Mouse (Mus musculus) hindbrain, embryonic 10.5 days (tissue): ENCODE measurements around the gene Naa35. TPM values are rescaled to one million over a fixed set of nuclear protein-coding genes. Genes with fewer than 3 reads are reported as not detected.

ENCODE experiments used
- DNase-seq: peaks from one replicate; pipeline ENCODE4 v3.0.0-alpha.2; 2017; ENCODE audit warnings: low spot score
- H3K27ac ChIP-seq: fragments of 300-500 bp; sonication (generic); 2 replicates; pipeline ENCODE4 v1.5.1; 2016; ENCODE audit warnings: mild to moderate bottlenecking, moderate library complexity
- H3K27me3 ChIP-seq: fragments of 300-500 bp; sonication (generic); 2 replicates; pipeline ENCODE4 v1.6.1; 2016; ENCODE audit warnings: mild to moderate bottlenecking; ENCODE audit not compliant: poor library complexity, insufficient read depth, severe bottlenecking
- H3K36me3 ChIP-seq: fragments of 300-500 bp; sonication (generic); 2 replicates; pipeline ENCODE4 v1.6.1; 2016; ENCODE audit warnings: mild to moderate bottlenecking, moderate library complexity
- H3K4me1 ChIP-seq: fragments of 300-500 bp; sonication (generic); replicated peaks from 2 replicates; pipeline ENCODE4 v1.6.1; 2016; ENCODE audit warnings: mild to moderate bottlenecking
- H3K4me3 ChIP-seq: fragments of 300-500 bp; sonication (generic); 2 replicates; pipeline ENCODE4 v1.5.1; 2016; ENCODE audit warnings: mild to moderate bottlenecking, moderate library complexity
- H3K9me3 ChIP-seq: fragments of 300-500 bp; sonication (generic); 2 replicates; pipeline ENCODE4 v1.6.1; 2016; ENCODE audit warnings: mild to moderate bottlenecking, moderate library complexity
- WGBS: fragments of 180-500 bp; shearing (Covaris S2); methylation state at CpG from one replicate; pipeline ENCODE4 v1.1.7; 2016; 5-methylcytosine and 5-hydroxymethylcytosine counted together
- polyA plus RNA-seq: library from polyadenylated mRNA; unstranded; fragments of >200 nt; fragmentation: Nextera tagmentation; extraction: Ambion mirVana; gene quantifications from 2 replicates; pipeline ENCODE4 v1.2.1, GENCODE M21; 2016

Gene Naa35
- 104 and 105 TPM in 2 replicates for polyA plus RNA-seq

GRCm38 (mm10) chr13:59584947-59585647 is at the start of gene Naa35, which contains the start of gene Agtpbp1:
TSS of gene Naa35 (plus strand) at chr13:59585259.
TSS of gene Agtpbp1 (minus strand) at chr13:59585227.
- H3K27ac ChIP-seq, result peak within 1 kb of the TSS; percentile 93
- H3K4me1 ChIP-seq, result peaks cover 28% of the 10 kb centered on the region
- DNase-seq, result peak; percentile 99
- H3K36me3 ChIP-seq, result peaks cover 33% of the 10 kb centered on the region
- WGBS, result under 1% methylated on average over 83 of the region's 83 CpGs
- H3K9me3 ChIP-seq, result no peaks in the 10 kb centered on the region
- peak within 1 kb of the TSS; percentile 77 for H3K4me3 ChIP-seq
- no peaks in the 10 kb centered on the region for H3K27me3 ChIP-seq

GRCm38 (mm10) chr13:59535746-59536145 is 49.3 kb upstream of the Naa35 start:
- no peaks in the 10 kb centered on the region for H3K9me3 ChIP-seq
- H3K27me3 ChIP-seq, result no peaks in the 10 kb centered on the region
- WGBS, result 86% methylated on average over 6 of the region's 6 CpGs
- peaks cover 26% of the 10 kb centered on the region for H3K36me3 ChIP-seq
- H3K4me3 ChIP-seq, result no peak overlapping the region
- H3K4me1 ChIP-seq, result no peaks in the 10 kb centered on the region
- no peak for DNase-seq
- no peak overlapping the region for H3K27ac ChIP-seq

- 83% methylated on average over 2 of the region's 2 CpGs for WGBS
- Histone ChIP-seq H3K27ac (no peak overlapping the region), H3K4me3 (no peak overlapping the region), H3K27me3 (no peaks in the 10 kb centered on the region), H3K9me3 (no peaks in the 10 kb centered on the region), H3K4me1 (no peaks in the 10 kb centered on the region), H3K36me3 (peaks cover 22% of the 10 kb centered on the region)
- no peak for DNase-seq
Measured at GRCm38 (mm10) chr13:59536631-59537030, 48.4 kb upstream of the Naa35 start.

GRCm38 (mm10) chr13:59538661-59539060 is 46.4 kb upstream of the Naa35 start:
- no peak for DNase-seq
- no peak overlapping the region for H3K4me3 ChIP-seq
- H3K36me3 ChIP-seq, result 0 out of 2 replicates have a peak, but pooled peaks cover 10% of the 10 kb centered on the region
- H3K4me1 ChIP-seq, result no peaks in the 10 kb centered on the region
- no peaks in the 10 kb centered on the region for H3K9me3 ChIP-seq
- no peaks in the 10 kb centered on the region for H3K27me3 ChIP-seq
- H3K27ac ChIP-seq, result no peak overlapping the region
- WGBS, result 96% methylated on average over 5 of the region's 5 CpGs

- H3K9me3 ChIP-seq, result no peaks in the 10 kb centered on the region
- no peak for DNase-seq
- no peak overlapping the region for H3K27ac ChIP-seq
- WGBS, result 83% methylated on average over 5 of the region's 5 CpGs
- 0 out of 2 replicates have a peak, but pooled peaks cover 9% of the 10 kb centered on the region for H3K36me3 ChIP-seq
- peaks cover 5% of the 10 kb centered on the region for H3K4me1 ChIP-seq
- H3K27me3 ChIP-seq, result no peaks in the 10 kb centered on the region
- no peak overlapping the region for H3K4me3 ChIP-seq
Measured at GRCm38 (mm10) chr13:59540030-59540429, 45.0 kb upstream of the Naa35 start.

- Histone ChIP-seq H3K4me3 (no peak overlapping the region), H3K36me3 (no peaks in the 10 kb centered on the region), H3K27me3 (no peaks in the 10 kb centered on the region), H3K9me3 (no peaks in the 10 kb centered on the region), H3K4me1 (peaks cover 10% of the 10 kb centered on the region), H3K27ac (no peak overlapping the region)
- 94% methylated on average over 10 of the region's 10 CpGs for WGBS
- DNase-seq, result no peak
Measured at GRCm38 (mm10) chr13:59542411-59542810, 42.6 kb upstream of the Naa35 start.

- H3K27me3 ChIP-seq, result no peaks in the 10 kb centered on the region
- H3K27ac ChIP-seq, result no peak overlapping the region
- WGBS, result 82% methylated on average over 2 of the region's 2 CpGs
- no peaks in the 10 kb centered on the region for H3K9me3 ChIP-seq
- no peak for DNase-seq
- H3K4me1 ChIP-seq, result peaks cover 10% of the 10 kb centered on the region
- H3K36me3 ChIP-seq, result no peaks in the 10 kb centered on the region
- H3K4me3 ChIP-seq, result no peak overlapping the region
Measured at GRCm38 (mm10) chr13:59547091-59547490, 38.0 kb upstream of the Naa35 start.

- Histone ChIP-seq H3K36me3 (no peaks in the 10 kb centered on the region), H3K27ac (no peak overlapping the region), H3K9me3 (no peaks in the 10 kb centered on the region), H3K27me3 (no peaks in the 10 kb centered on the region), H3K4me3 (no peak overlapping the region), H3K4me1 (peaks cover 10% of the 10 kb centered on the region)
- WGBS, result 83% methylated on average over 4 of the region's 4 CpGs
- DNase-seq, result no peak
Measured at GRCm38 (mm10) chr13:59547716-59548115, 37.3 kb upstream of the Naa35 start.

- Histone ChIP-seq H3K4me1 (peaks cover 10% of the 10 kb centered on the region), H3K27ac (no peak overlapping the region), H3K9me3 (no peaks in the 10 kb centered on the region), H3K36me3 (no peaks in the 10 kb centered on the region), H3K4me3 (no peak overlapping the region), H3K27me3 (no peaks in the 10 kb centered on the region)
- WGBS, result 65% methylated on average over 1 of the region's 1 CpGs
- DNase-seq, result no peak
Measured at GRCm38 (mm10) chr13:59549318-59549798, 35.7 kb upstream of the Naa35 start.

GRCm38 (mm10) chr13:59552286-59552685 is 32.8 kb upstream of the Naa35 start:
- no peak for DNase-seq
- H3K27me3 ChIP-seq, result no peaks in the 10 kb centered on the region; the same call in 1 of the 2 replicates
- no peaks in the 10 kb centered on the region for H3K36me3 ChIP-seq
- H3K9me3 ChIP-seq, result no peaks in the 10 kb centered on the region
- peaks cover 17% of the 10 kb centered on the region for H3K4me1 ChIP-seq
- H3K27ac ChIP-seq, result no peak overlapping the region
- H3K4me3 ChIP-seq, result no peak overlapping the region
- 90% methylated on average over 5 of the region's 5 CpGs for WGBS

- Histone ChIP-seq H3K27me3 (no peaks in the 10 kb centered on the region; the same call in 1 of the 2 replicates), H3K4me3 (no peak overlapping the region), H3K4me1 (peaks cover 21% of the 10 kb centered on the region), H3K27ac (no peak overlapping the region), H3K36me3 (no peaks in the 10 kb centered on the region), H3K9me3 (no peaks in the 10 kb centered on the region)
- DNase-seq, result no peak
- 77% methylated on average over 2 of the region's 2 CpGs for WGBS
Measured at GRCm38 (mm10) chr13:59552751-59553150, 32.3 kb upstream of the Naa35 start.

- peak overlapping the region; percentile 86; the same call in 1 of the 2 replicates for H3K4me3 ChIP-seq
- 78% methylated on average over 17 of the region's 17 CpGs for WGBS
- peaks cover 24% of the 10 kb centered on the region for H3K4me1 ChIP-seq
- H3K27ac ChIP-seq, result no peak overlapping the region
- no peaks in the 10 kb centered on the region for H3K36me3 ChIP-seq
- H3K9me3 ChIP-seq, result no peaks in the 10 kb centered on the region
- DNase-seq, result no peak
- H3K27me3 ChIP-seq, result no peaks in the 10 kb centered on the region; the same call in 1 of the 2 replicates
Measured at GRCm38 (mm10) chr13:59554772-59555505, 30.1 kb upstream of the Naa35 start.
